Mouse (Mus musculus) MEL (cell line): ENCODE results near the gene Rpl11.

Source experiments
- CTCF ChIP-seq, 3 experiments: IDR thresholded peaks in 2 of 3; conservative IDR thresholded peaks in 1 of 3; 2 replicates each; pipeline ENCODE4 v1.5.1; 2011 to 2012; ENCODE audit warnings: low read length in 3 of 3, low read depth in 2 of 3, mild to moderate bottlenecking in 2 of 3, improper control_type of control experiment in 1 of 3, inconsistent platforms in 1 of 3, mixed read lengths in 1 of 3, moderate library complexity in 1 of 3; ENCODE audit not compliant: control insufficient read depth in 1 of 3, insufficient read depth in 1 of 3, poor library complexity in 1 of 3, severe bottlenecking in 1 of 3
- MAX ChIP-seq: IDR thresholded peaks from 2 replicates; pipeline ENCODE4 v1.6.1; 2011; ENCODE audit warnings: low read length, improper control_type of control experiment
- MAZ ChIP-seq: IDR thresholded peaks from 2 replicates; pipeline ENCODE4 v1.6.1; 2012; ENCODE audit warnings: low read depth, mild to moderate bottlenecking, inconsistent platforms, low read length, improper control_type of control experiment
- MEF2A ChIP-seq: IDR thresholded peaks from 2 replicates; pipeline ENCODE4 v1.6.1; 2014; ENCODE audit warnings: low read depth, mild to moderate bottlenecking, inconsistent platforms, low read length, improper control_type of control experiment; ENCODE audit not compliant: poor library complexity, insufficient replicate concordance, severe bottlenecking; ENCODE audit errors: extremely low read depth
- NRF1 ChIP-seq: IDR thresholded peaks from 2 replicates; pipeline ENCODE4 v1.6.1; 2014; ENCODE audit warnings: low read depth, mild to moderate bottlenecking, inconsistent platforms, low read length, improper control_type of control experiment, moderate library complexity; ENCODE audit not compliant: poor library complexity, insufficient read depth, severe bottlenecking
- USF1 ChIP-seq: IDR thresholded peaks from 2 replicates; pipeline ENCODE4 v1.6.1; 2014; ENCODE audit warnings: low read depth, mild to moderate bottlenecking, inconsistent platforms, low read length, improper control_type of control experiment, moderate library complexity
- ZC3H11A ChIP-seq: IDR thresholded peaks from 2 replicates; pipeline ENCODE4 v1.6.1; 2012; ENCODE audit warnings: low read depth, mild to moderate bottlenecking, inconsistent platforms, low read length, improper control_type of control experiment
- ZNF384 ChIP-seq: IDR thresholded peaks from 2 replicates; pipeline ENCODE4 v1.6.1; 2012; ENCODE audit warnings: low read depth, mild to moderate bottlenecking, inconsistent platforms, low read length, improper control_type of control experiment

DNA sequence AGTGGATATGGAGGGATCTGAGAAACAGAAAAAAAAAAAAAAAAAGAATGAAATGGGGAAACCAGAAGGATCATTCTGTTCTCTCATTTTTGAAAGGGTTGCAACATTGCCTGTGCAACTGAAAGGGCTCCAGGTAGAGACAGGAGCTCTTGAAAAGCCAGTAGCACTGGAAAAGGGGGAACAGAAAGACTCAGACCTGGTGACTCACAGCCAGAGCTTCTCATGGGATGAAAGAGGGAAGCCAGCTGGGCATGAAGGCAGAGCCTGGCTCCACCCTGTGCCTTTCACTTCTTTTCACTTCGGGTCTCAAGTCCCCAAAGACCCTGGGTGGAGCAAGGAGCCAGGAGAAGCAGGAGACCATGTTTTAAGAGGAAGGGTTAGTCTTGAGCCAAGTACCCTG lies 2.8 kb upstream of the Rpl11 start:
- TF ChIP-seq USF1 (no peak), MAX (no peak), ZNF384 (no peak), ZC3H11A (no peak), MEF2A (no peak), MAZ (no peak), NRF1 (no peak), CTCF (IDR thresholded peaks at IDR 0.05 in 2 of 3, conservative IDR thresholded peaks at IDR 0.05 in 1 of 3; ENCODE audit: control insufficient read depth in 1 of 3, insufficient read depth in 1 of 3, low read depth in 2 of 3, low read length in 3 of 3, poor library complexity in 1 of 3, severe bottlenecking in 1 of 3) (no peak)
